Mouse (Mus musculus) central nervous system, embryonic 18 days (tissue): ENCODE measurements around the gene Olfr1263. TPM values are rescaled to one million over a fixed set of nuclear protein-coding genes. Genes with fewer than 3 reads are reported as not detected.

Experiments
- polyA plus RNA-seq: library from polyadenylated mRNA; depleted of rRNA; stranded (reverse); fragments of >200 nt; gene quantifications from 2 replicates; pipeline ENCODE4 v1.2.3, GENCODE M21; 2012; rRNA removed

The Olfr1263 gene
- not detected in 2 replicates for polyA plus RNA-seq

GRCm38 (mm10) chr2:90011831-90012230 lies at the start of gene Olfr1263:
Olfr1263 (plus strand) TSS chr2:90012131.

GRCm38 (mm10) chr2:89974184-89974583 lies 37.7 kb upstream of the Olfr1263 start, which contains the start of gene Olfr1260:
Olfr1260 (plus strand) TSS chr2:89974340.

GRCm38 (mm10) chr2:89990921-89991320 lies 21.0 kb upstream of the Olfr1263 start, which contains the start of gene Olfr1261:
Olfr1261 (plus strand) TSS chr2:89991221.

GRCm38 (mm10) chr2:89999845-90000244 lies 12.1 kb upstream of the Olfr1263 start, which contains the start of gene Olfr1262:
Olfr1262 (plus strand) TSS chr2:90000145.

GRCm38 (mm10) chr2:90025477-90025876 lies 13.5 kb downstream of the Olfr1263 start, which contains the start of gene Olfr1264:
Olfr1264 (minus strand) TSS chr2:90025577.

GRCm38 (mm10) chr2:90035037-90035436 lies 23.1 kb downstream of the Olfr1263 start, which contains the start of gene Olfr1265:
Olfr1265 (plus strand) TSS chr2:90035337.

GRCm38 (mm10) chr2:90063494-90063893 lies 51.6 kb downstream of the Olfr1263 start, which contains the start of gene Olfr140:
Olfr140 (minus strand) TSS chr2:90063594.

Other genes with a start within 250 kb of the Olfr1263 start
- gene Olfr1254, start 218.5 kb upstream of the Olfr1263 start, polyA plus RNA-seq = not detected in 2 replicates
- not detected in 2 replicates for gene Olfr1255, start 200.1 kb upstream of the Olfr1263 start, polyA plus RNA-seq
- gene Olfr1256, start 170.6 kb upstream of the Olfr1263 start, polyA plus RNA-seq = not detected in 2 replicates
- 0.14 TPM in 1 of 2 replicates, not detected in the other for gene Olfr48, start 163.9 kb upstream of the Olfr1263 start, polyA plus RNA-seq
- gene Olfr1257, start 133.7 kb upstream of the Olfr1263 start, polyA plus RNA-seq = not detected in 2 replicates
- not detected in 2 replicates for gene Olfr1258, start 84.8 kb upstream of the Olfr1263 start, polyA plus RNA-seq
- 0.01 and 0.09 TPM in 2 replicates for gene Olfr1259, start 63.5 kb upstream of the Olfr1263 start, polyA plus RNA-seq
- not detected in 2 replicates for gene Olfr1260, start 37.8 kb upstream of the Olfr1263 start, polyA plus RNA-seq
- not detected in 2 replicates for gene Olfr1261, start 20.9 kb upstream of the Olfr1263 start, polyA plus RNA-seq
- not detected in 2 replicates for gene Olfr1262, start 12.0 kb upstream of the Olfr1263 start, polyA plus RNA-seq
- not detected in 2 replicates for gene Olfr1264, start 13.4 kb downstream of the Olfr1263 start, polyA plus RNA-seq
- not detected in 2 replicates for gene Olfr1265, start 23.2 kb downstream of the Olfr1263 start, polyA plus RNA-seq
- gene Olfr140, start 51.5 kb downstream of the Olfr1263 start, polyA plus RNA-seq = not detected in 2 replicates
- gene Olfr1269, start 109.3 kb downstream of the Olfr1263 start, polyA plus RNA-seq = not detected in 2 replicates
- gene Olfr32, start 130.2 kb downstream of the Olfr1263 start, polyA plus RNA-seq = 0.04 and 0.10 TPM in 2 replicates
- gene Olfr1270, start 141.0 kb downstream of the Olfr1263 start, polyA plus RNA-seq = 0.10 TPM in 1 of 2 replicates, not detected in the other
- not detected in 2 replicates for gene Olfr1506, start 212.4 kb downstream of the Olfr1263 start, polyA plus RNA-seq
- not detected in 2 replicates for gene Olfr142, start 245.5 kb downstream of the Olfr1263 start, polyA plus RNA-seq